Mouse (Mus musculus): Measurements from ENCODE around the gene Abcc6. TPM values are rescaled to one million over a fixed set of nuclear protein-coding genes. Genes with fewer than 3 reads are reported as not detected.

Abcc6 gene
- polyA plus RNA-seq, 1 experiment from 2014 or later = 0.26 TPM

DNA sequence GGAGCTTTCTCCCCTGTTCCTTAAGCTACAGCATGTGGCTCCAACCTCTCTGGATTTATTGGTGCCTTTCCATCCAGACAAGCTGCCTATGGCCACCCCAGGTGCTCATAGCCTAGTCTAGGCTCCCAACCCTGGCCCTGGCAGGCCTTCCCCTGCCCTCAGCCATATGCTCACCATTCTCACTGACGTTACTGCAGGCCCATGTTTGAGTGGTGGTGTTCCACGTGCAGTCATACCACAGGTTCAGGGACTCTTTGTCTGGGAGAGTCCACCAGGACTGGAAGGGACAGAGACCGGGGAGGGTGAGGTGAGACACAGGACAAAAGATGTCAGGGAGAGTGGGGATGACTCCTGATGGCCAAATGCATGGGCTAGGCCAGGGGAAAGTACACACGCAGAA lies 110.3 kb downstream of the Abcc6 start:
- WGBS = 79% methylated on average over 4 of the region's 4 CpGs
- Histone ChIP-seq H3K27me3 (no peaks in the 10 kb centered on the region), H3K27ac (no peak overlapping the region), H3K9me3 (no peaks in the 10 kb centered on the region), H3K4me1 (replicated peaks) (peaks cover 66% of the 10 kb centered on the region), H3K4me2 (peak overlapping the region; percentile 56), H3K4me3 (replicated peaks) (peak overlapping the region; percentile 37), H3K9ac (replicated peaks) (peak overlapping the region; percentile 48; the same call in 1 of the 2 replicates), H3K36me3 (peaks cover 4% of the 10 kb centered on the region; the same call in 1 of the 2 replicates)
- no peak for ATAC-seq (ENCODE audit: insufficient number of reproducible peaks, insufficient read depth, low FRiP score, low TSS enrichment, low read depth)

DNA sequence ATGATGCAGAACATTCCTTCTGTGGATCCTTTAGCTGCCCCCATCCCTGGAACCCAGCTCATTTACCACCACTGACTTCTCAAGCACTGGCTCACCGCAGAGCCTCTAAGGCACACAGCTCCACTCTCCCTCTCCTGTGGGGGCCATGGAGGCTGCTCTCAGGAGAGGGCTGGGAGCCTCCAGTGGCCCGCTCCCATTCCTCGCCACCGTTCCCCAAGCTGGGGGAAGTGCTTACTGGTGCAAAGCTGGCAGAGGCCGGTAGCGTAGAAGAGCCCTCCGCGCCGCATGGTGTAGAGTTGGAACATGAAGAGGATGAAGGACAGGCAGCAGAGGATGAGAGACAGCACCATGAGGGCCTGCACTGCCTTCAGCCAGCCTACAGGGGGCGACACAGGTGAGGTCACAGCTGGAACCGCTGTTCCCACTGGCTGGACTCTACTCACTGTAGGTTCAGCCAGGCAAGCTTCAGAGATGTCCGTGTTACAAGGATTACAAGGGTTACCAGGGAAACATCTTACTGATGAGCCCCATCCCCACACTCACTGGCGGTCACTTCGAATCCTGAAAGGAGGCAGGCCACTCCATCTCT lies 110.9 kb downstream of the Abcc6 start:
- no peak for ATAC-seq (ENCODE audit: insufficient number of reproducible peaks, insufficient read depth, low FRiP score, low TSS enrichment, low read depth)
- 68% methylated on average over 14 of the region's 14 CpGs for WGBS

DNA sequence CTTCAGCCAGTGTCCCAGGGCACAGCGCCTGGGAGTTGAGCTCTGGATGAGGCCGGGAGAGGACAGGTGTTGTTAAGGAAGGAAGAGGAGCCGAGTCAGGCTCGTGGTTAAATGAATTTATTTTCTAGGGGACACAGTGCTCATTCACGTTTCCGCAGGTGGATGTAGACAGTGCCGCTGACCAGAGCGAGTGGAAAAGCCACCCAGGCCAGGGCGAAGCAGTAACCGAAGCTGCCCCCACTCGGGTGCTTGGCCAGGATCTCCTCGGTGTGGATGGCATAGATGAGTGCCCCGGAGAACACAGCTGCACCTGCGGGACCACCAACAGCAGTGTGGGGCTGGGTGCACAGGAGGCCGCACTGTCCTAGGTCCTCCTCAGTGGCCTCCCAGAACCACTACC lies 112.2 kb downstream of the Abcc6 start:
- Histone ChIP-seq H3K27me3 (no peaks in the 10 kb centered on the region), H3K4me3 (replicated peaks) (no peak overlapping the region), H3K9me3 (no peaks in the 10 kb centered on the region), H3K36me3 (peaks cover 12% of the 10 kb centered on the region; the same call in 1 of the 2 replicates), H3K27ac (peak overlapping the region; percentile 92), H3K4me1 (replicated peaks) (peaks cover 66% of the 10 kb centered on the region), H3K9ac (replicated peaks) (peak overlapping the region; percentile 40), H3K4me2 (peak overlapping the region; percentile 63)
- ATAC-seq (ENCODE audit: insufficient number of reproducible peaks, insufficient read depth, low FRiP score, low TSS enrichment, low read depth) = no peak
- WGBS = 87% methylated on average over 15 of the region's 15 CpGs

More for the DNA sequence above, 110.9 kb downstream of the Abcc6 start:
- Histone ChIP-seq H3K36me3 (peaks cover 4% of the 10 kb centered on the region; the same call in 1 of the 2 replicates), H3K27ac (no peak overlapping the region), H3K9ac (replicated peaks) (no peak overlapping the region), H3K4me2 (peak overlapping the region; percentile 56; the same call in 1 of the 2 replicates), H3K4me1 (replicated peaks) (peaks cover 69% of the 10 kb centered on the region), H3K27me3 (no peaks in the 10 kb centered on the region), H3K9me3 (no peaks in the 10 kb centered on the region), H3K4me3 (replicated peaks) (no peak overlapping the region)

Other genes with a start within 250 kb of the Abcc6 start
- gene Lmtk3, start 246.6 kb downstream of the Abcc6 start, polyA plus RNA-seq (2016; fragmentation: Nextera tagmentation; extraction: Ambion mirVana) = 3.4 and 4.9 TPM in 2 replicates
- 1.6 and 1.9 TPM in 2 replicates for gene Sult2b1, start 245.6 kb downstream of the Abcc6 start, polyA plus RNA-seq (2016; fragmentation: Nextera tagmentation; extraction: Ambion mirVana)
- 171 and 175 TPM in 2 replicates for gene Cyth2, start 215.7 kb downstream of the Abcc6 start, polyA plus RNA-seq (2016; fragmentation: Nextera tagmentation; extraction: Ambion mirVana)
- 1.6 and 2.2 TPM in 2 replicates for gene Kcnj14, start 205.5 kb downstream of the Abcc6 start, polyA plus RNA-seq (2016; fragmentation: Nextera tagmentation; extraction: Ambion mirVana)
- gene Grwd1, start 199.4 kb downstream of the Abcc6 start, polyA plus RNA-seq (2016; fragmentation: Nextera tagmentation; extraction: Ambion mirVana) = 75.4 and 78.0 TPM in 2 replicates
- gene Kdelr1, start 157.5 kb downstream of the Abcc6 start, polyA plus RNA-seq (2016; fragmentation: Nextera tagmentation; extraction: Ambion mirVana) = 50.0 and 65.6 TPM in 2 replicates
- gene Grin2d, start 151.9 kb downstream of the Abcc6 start, polyA plus RNA-seq (2016; fragmentation: Nextera tagmentation; extraction: Ambion mirVana) = 0.35 and 0.37 TPM in 2 replicates
- 0.41 and 0.65 TPM in 2 replicates for gene Syngr4, start 133.6 kb downstream of the Abcc6 start, polyA plus RNA-seq (2016; fragmentation: Nextera tagmentation; extraction: Ambion mirVana)
- gene Tmem143, start 133.4 kb downstream of the Abcc6 start, polyA plus RNA-seq (2016; fragmentation: Nextera tagmentation; extraction: Ambion mirVana) = 5.0 and 6.0 TPM in 2 replicates
- gene Emp3, start 108.9 kb downstream of the Abcc6 start, polyA plus RNA-seq (2016; fragmentation: Nextera tagmentation; extraction: Ambion mirVana) = 58.4 and 59.0 TPM in 2 replicates
- gene Ccdc114, start 106.2 kb downstream of the Abcc6 start, polyA plus RNA-seq (2016; fragmentation: Nextera tagmentation; extraction: Ambion mirVana) = 4.3 and 5.2 TPM in 2 replicates
- gene Nomo1, start 3.4 kb upstream of the Abcc6 start, polyA plus RNA-seq (2016; fragmentation: Nextera tagmentation; extraction: Ambion mirVana) = 22.3 and 24.9 TPM in 2 replicates
- gene Kcnj11, start 70.5 kb upstream of the Abcc6 start, polyA plus RNA-seq (2016; fragmentation: Nextera tagmentation; extraction: Ambion mirVana) = 0.09 and 0.30 TPM in 2 replicates
- 0.70 and 1.4 TPM in 2 replicates for gene Abcc8, start 149.7 kb upstream of the Abcc6 start, polyA plus RNA-seq (2016; fragmentation: Nextera tagmentation; extraction: Ambion mirVana)
- gene Ush1c, start 208.2 kb upstream of the Abcc6 start, polyA plus RNA-seq (2016; fragmentation: Nextera tagmentation; extraction: Ambion mirVana) = 2.5 and 3.1 TPM in 2 replicates
- 0.16 and 0.22 TPM in 2 replicates for gene Otog, start 210.7 kb upstream of the Abcc6 start, polyA plus RNA-seq (2016; fragmentation: Nextera tagmentation; extraction: Ambion mirVana)